Mouse (Mus musculus) small intestine, adult 2 months (tissue): Measurements from ENCODE around the gene Numbl. TPM values are rescaled to one million over a fixed set of nuclear protein-coding genes. Genes with fewer than 3 reads are reported as not detected.

Experiments
- H3K27ac ChIP-seq: fragments of 200-500 bp; 2 replicates; pipeline ENCODE4 v1.5.1; 2012; ENCODE audit warnings: low read depth, low read length, control low read depth, inconsistent platforms; ENCODE audit not compliant: insufficient read depth
- H3K27me3 ChIP-seq: fragments of 200-500 bp; 2 replicates; pipeline ENCODE4 v1.6.1; 2012; ENCODE audit warnings: mild to moderate bottlenecking, moderate library complexity, low read length, inconsistent platforms; ENCODE audit not compliant: control insufficient read depth, insufficient read depth
- H3K36me3 ChIP-seq: fragments of 200-500 bp; 2 replicates; pipeline ENCODE4 v1.6.1; 2012; ENCODE audit warnings: mild to moderate bottlenecking, low read length, control low read depth, inconsistent platforms; ENCODE audit not compliant: control insufficient read depth, insufficient read depth
- H3K4me1 ChIP-seq: fragments of 200-500 bp; 2 replicates; pipeline ENCODE4 v1.6.1; 2012; ENCODE audit warnings: low read length, inconsistent platforms, mixed read lengths; ENCODE audit not compliant: control insufficient read depth, insufficient read depth, insufficient read length
- H3K4me3 ChIP-seq: fragments of 200-500 bp; 2 replicates; pipeline ENCODE4 v1.5.1; 2012; ENCODE audit warnings: low read depth, mild to moderate bottlenecking, control low read depth, inconsistent platforms, low read length, moderate library complexity
- CTCF ChIP-seq: fragments of 200-500 bp; IDR thresholded peaks from 2 replicates; pipeline ENCODE4 v1.5.1; 2012; ENCODE audit warnings: low read depth, mild to moderate bottlenecking, control low read depth, inconsistent platforms, low read length, moderate library complexity, mixed read lengths; ENCODE audit not compliant: insufficient replicate concordance, insufficient read length; ENCODE audit errors: extremely low read depth
- POLR2A ChIP-seq: fragments of 200-500 bp; IDR thresholded peaks from 2 replicates; pipeline ENCODE4 v1.6.1; 2012; ENCODE audit warnings: low read depth, mild to moderate bottlenecking, control low read depth, inconsistent platforms, low read length, moderate library complexity
- WGBS: fragments of 180-500 bp; shearing (Covaris S2); methylation state at CpG from one replicate; pipeline ENCODE4 v1.1.7; 2018; 5-methylcytosine and 5-hydroxymethylcytosine counted together
- polyA plus RNA-seq: library from polyadenylated mRNA; depleted of rRNA; stranded (reverse); fragments of >200 nt; gene quantifications from 2 replicates; pipeline ENCODE4 v1.2.3, GENCODE M21; 2012

Numbl gene
- polyA plus RNA-seq, 1 experiment: 8.3 TPM

GRCm38 (mm10) chr7:27277191-27277590 lies 19.0 kb downstream of the Numbl start:
- no peak overlapping the region for H3K4me3 ChIP-seq
- TF ChIP-seq POLR2A: no peak
- TF ChIP-seq CTCF: peak; percentile 35; the same call in 1 of the 2 replicates
- WGBS: 91% methylated on average over 3 of the region's 3 CpGs
- peaks cover 3% of the 10 kb centered on the region; the same call in 1 of the 2 replicates for H3K36me3 ChIP-seq
- no peak overlapping the region for H3K27ac ChIP-seq
- peaks cover 3% of the 10 kb centered on the region for H3K4me1 ChIP-seq
- H3K27me3 ChIP-seq: no peaks in the 10 kb centered on the region

GRCm38 (mm10) chr7:27281717-27282116 lies 23.5 kb downstream of the Numbl start:
- WGBS: 31% methylated on average over 13 of the region's 13 CpGs
- TF ChIP-seq CTCF (no peak), POLR2A (no peak)
- Histone ChIP-seq H3K4me3 (no peak overlapping the region), H3K36me3 (peaks cover 2% of the 10 kb centered on the region; the same call in 1 of the 2 replicates), H3K27ac (no peak overlapping the region), H3K4me1 (peaks cover 5% of the 10 kb centered on the region), H3K27me3 (no peaks in the 10 kb centered on the region)

- no peaks in the 10 kb centered on the region for H3K27me3 ChIP-seq
- WGBS: 41% methylated on average over 4 of the region's 4 CpGs
- H3K4me1 ChIP-seq: peaks cover 4% of the 10 kb centered on the region
- H3K36me3 ChIP-seq: no peaks in the 10 kb centered on the region
- no peak overlapping the region for H3K27ac ChIP-seq
- TF ChIP-seq POLR2A: no peak
- no peak for TF ChIP-seq CTCF
- no peak overlapping the region for H3K4me3 ChIP-seq
Measured at GRCm38 (mm10) chr7:27282225-27282624, 24.0 kb downstream of the Numbl start.

GRCm38 (mm10) chr7:27284865-27285697 lies 26.8 kb downstream of the Numbl start:
- 7% methylated on average over 28 of the region's 28 CpGs for WGBS

GRCm38 (mm10) chr7:27285698-27286066 lies 27.4 kb downstream of the Numbl start:
- TF ChIP-seq POLR2A: no peak
- TF ChIP-seq CTCF: peak; percentile 52; the same call in 1 of the 2 replicates
- peaks cover 4% of the 10 kb centered on the region for H3K4me1 ChIP-seq
- H3K27me3 ChIP-seq: no peaks in the 10 kb centered on the region
- H3K4me3 ChIP-seq: no peak overlapping the region
- H3K36me3 ChIP-seq: no peaks in the 10 kb centered on the region
- WGBS: 3% methylated on average over 8 of the region's 8 CpGs
- H3K27ac ChIP-seq: no peak overlapping the region

More at GRCm38 (mm10) chr7:27284865-27285697, 26.8 kb downstream of the Numbl start:
- no peaks in the 10 kb centered on the region for H3K36me3 ChIP-seq
- TF ChIP-seq POLR2A (no peak), CTCF (peak; percentile 39; the same call in 1 of the 2 replicates)
- H3K4me1 ChIP-seq: peaks cover 4% of the 10 kb centered on the region
- no peaks in the 10 kb centered on the region for H3K27me3 ChIP-seq
- H3K4me3 ChIP-seq: no peak overlapping the region
- H3K27ac ChIP-seq: no peak overlapping the region

- Histone ChIP-seq H3K4me3 (no peak overlapping the region), H3K4me1 (peaks cover 2% of the 10 kb centered on the region; the same call in 1 of the 2 replicates), H3K27me3 (no peaks in the 10 kb centered on the region), H3K27ac (no peak overlapping the region), H3K36me3 (no peaks in the 10 kb centered on the region)
- 88% methylated on average over 7 of the region's 7 CpGs for WGBS
- no peak for TF ChIP-seq CTCF
- TF ChIP-seq POLR2A: no peak
Measured at GRCm38 (mm10) chr7:27288732-27289131, 30.5 kb downstream of the Numbl start.

- no peak overlapping the region for H3K27ac ChIP-seq
Measured at GRCm38 (mm10) chr7:27290555-27290954, 32.3 kb downstream of the Numbl start.

More at GRCm38 (mm10) chr7:27290555-27290954, 32.3 kb downstream of the Numbl start:
- H3K36me3 ChIP-seq: no peaks in the 10 kb centered on the region
- no peak for TF ChIP-seq CTCF
- no peak for TF ChIP-seq POLR2A
- H3K4me1 ChIP-seq: no peaks in the 10 kb centered on the region
- 72% methylated on average over 2 of the region's 2 CpGs for WGBS
- H3K4me3 ChIP-seq: no peak overlapping the region
- H3K27me3 ChIP-seq: no peaks in the 10 kb centered on the region
